Mouse (Mus musculus): ENCODE measurements around the gene Dnah8.

Dnah8 gene

DNA sequence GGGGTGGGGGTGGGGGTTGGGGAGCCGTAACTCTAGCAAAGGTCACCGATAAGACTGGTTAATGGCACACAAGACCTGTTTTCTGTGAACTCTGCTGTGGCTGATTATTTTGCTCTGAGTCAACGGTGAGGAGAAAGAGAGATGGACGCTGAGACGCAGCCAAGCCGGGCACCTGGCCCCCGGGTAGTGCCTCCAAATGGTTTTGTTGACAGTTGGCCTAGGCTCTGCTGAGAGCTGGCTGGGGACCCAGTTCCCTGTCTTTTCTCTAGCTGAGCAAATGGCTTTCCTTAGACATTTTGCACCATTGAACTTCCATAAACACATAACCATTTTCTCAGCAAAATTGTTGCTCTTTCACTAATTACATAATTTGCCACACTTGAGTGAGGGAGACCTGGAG, 253.3 kb downstream of the Dnah8 start:
- DNase-seq (ENCODE audit: low spot score in 2 of 2) = no peak

DNA sequence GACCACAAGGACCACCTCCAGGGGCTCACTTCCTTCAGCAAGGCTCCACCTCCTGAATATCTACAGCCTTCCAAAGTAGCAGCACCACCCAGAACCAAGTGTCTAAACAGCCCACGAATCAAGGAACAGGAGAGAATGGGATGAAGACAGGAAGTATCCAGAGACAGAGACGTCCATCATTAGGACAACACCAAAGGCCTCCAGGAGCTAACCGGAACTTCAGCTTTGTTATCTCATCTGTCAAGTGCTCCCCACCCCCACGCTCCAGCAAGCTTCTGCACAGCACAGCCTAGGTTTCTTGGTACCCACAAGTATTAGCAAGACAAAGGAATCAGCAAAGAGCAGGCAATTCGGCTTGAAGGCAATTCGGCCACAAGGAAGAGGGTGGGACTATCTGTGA, 254.5 kb downstream of the Dnah8 start:
- DNase-seq (ENCODE audit: low spot score in 2 of 2) = no peak

DNA sequence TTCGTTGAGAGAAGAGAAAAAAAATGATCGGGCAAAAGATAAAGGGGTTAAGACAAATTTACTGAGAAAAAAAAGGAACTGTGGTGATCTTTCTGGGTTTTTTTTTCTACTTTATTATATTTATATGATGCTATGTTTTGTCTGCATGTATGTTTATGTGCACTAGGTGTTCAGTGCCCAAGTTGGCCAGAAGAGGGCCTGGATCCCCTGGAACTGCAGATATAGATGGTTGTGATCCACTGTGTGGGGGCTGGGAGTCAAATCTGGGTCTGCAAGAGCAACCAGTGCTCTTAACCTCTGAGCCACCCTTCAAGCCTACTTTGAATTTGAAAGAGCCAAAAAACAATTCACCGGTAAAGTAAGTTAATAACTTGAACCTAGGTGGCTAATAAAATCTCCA, 256.2 kb downstream of the Dnah8 start:
- DNase-seq (ENCODE audit: low spot score in 2 of 2) = no peak

DNA sequence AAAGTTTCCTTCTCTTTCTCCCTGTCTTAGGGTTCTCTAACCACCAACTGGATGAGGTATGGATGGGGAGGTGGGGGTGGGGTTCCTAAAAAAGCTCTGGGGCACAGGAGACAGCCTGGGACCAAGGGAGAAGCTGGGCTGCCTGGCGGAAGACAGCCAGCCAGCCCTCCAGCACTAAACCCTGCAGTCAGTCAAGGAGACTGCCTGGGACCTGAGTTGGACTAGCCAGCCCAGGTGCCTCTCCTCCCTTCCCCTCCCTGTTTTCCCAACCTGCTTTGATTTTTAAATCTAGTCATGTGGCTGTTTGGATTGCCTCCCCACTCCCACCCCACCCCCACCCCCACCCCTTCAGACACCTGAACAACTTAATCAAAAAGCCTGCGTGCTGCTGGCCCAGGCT, 256.8 kb downstream of the Dnah8 start:
- no peak for DNase-seq (ENCODE audit: low spot score in 2 of 2)

DNA sequence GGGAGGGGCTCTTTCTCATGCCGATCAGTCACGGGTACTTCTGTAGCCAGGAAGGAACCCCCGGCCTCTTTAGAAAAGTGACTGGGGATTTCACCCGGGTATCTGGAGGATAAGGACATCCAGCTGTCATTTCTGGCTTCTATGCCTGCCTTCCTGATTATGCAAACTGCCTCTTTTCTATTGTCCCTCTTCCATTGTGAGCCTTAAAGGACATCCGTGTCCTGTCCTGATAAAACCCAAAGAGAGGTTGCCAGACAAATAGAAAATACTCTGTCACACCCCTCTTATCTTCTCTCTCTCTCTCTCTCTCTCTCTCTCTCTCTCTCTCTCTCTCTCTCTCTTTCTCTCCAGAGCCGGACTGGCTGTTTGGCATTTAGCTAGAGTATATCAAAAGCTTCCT, 258.1 kb downstream of the Dnah8 start:
- no peak for DNase-seq (ENCODE audit: low spot score in 2 of 2)

DNA sequence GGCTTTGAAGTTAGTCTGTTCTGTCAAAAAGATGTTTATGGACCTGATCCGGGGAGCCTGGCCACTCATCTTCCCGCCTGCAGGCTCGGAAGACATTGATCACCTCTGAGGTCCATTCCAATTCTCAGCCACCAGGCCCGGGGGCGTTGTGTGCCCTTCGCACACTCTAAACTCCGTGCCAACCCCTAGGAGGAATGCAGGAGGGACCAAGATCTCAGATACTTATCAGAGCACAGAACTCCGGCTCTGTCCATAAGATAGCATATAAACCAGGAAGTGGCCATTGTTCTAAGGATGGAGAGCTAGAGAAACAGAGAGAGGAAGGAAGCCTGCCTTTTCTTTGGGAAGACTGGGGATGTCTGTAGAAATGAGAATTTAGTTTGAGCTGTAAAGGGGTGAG, 259.4 kb downstream of the Dnah8 start:
- DNase-seq (ENCODE audit: low spot score in 2 of 2) = no peak

DNA sequence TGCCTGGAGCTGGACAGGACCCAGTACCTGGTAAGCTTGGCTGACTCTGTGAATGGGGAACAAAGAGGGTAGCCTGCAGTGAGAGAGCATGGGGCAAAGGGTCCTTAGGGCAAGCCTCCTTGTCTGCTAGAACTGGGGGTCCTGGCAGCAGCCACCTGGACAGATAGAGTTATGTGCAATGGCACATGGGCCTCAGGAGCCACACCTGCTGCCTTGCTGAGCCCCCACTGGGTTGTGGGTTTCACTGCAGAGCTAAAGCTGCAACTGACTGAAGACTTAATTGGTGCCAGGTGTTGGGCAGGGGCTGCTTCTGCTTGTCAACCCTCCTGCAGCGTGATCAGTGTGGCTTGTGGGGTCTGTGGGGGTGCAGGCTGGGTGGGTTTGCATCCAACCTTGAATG, 267.9 kb downstream of the Dnah8 start:
- no peak for DNase-seq (ENCODE audit: low spot score in 2 of 2)

DNA sequence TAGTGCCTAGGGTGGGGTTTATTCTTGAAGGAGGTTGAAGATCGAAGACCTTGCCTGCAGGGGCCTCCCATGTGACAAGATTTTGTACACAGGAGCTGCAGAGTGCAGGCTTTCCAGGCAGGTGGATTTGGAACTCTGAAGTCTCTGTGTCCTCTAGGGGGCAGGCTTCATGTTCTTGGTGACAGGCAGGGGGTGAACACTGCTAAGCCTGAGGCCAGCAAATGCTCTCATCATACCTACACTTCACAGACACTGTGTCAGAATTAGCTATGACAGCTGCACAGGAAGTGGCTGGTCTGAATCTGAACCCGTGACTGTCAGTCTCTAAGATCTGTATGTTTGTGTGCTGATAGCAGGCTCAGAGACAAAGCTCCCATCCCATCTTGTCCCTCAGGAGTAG, 268.6 kb downstream of the Dnah8 start:
- no peak for DNase-seq (ENCODE audit: low spot score in 2 of 2)

DNA sequence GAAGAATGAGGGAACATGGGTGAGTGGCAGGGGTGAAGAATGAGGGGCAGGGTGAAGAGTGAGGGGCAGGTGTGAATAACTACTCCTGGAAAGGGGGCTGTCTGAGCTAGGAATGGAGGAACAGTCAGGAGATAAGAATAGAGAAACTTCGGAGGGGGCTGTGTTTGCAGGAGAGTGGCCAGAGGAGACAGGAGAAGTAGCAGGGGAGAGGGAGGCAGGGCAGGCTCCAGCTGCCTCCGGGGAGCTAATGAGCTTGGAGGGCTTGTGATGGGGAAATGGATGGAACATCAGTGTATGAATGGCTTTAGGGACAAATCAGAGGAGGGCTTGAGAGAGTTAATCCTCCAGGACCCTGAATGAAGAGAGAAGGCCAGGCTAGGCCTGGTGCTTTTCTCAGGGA, 272.9 kb downstream of the Dnah8 start:
- no peak for DNase-seq (ENCODE audit: low spot score in 2 of 2)

DNA sequence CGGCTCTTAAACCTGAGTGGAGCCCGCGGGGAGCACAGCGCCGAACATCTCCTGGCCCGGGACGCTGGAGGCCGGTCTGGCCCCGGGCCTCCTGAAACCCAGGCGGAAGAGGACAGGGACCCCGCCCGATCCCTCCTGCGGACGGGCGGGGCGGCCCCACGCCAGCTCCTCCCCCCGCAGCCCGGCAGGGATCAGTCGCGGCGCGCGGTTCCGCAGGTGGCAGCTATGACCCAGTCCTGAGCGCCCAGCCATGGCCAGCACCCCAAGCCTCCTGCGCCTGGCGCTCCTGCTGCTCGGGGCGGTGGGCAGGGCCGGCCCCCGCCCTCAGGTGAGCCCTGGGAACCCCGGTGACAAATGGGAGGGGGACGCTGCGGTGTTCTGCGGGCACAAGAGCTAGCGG, 277.5 kb downstream of the Dnah8 start, which contains the start of gene Glp1r:
Gene Glp1r (plus strand): TSS at position 191 of the 400 bp plus-strand sequence.
- no peak for DNase-seq (ENCODE audit: low spot score in 2 of 2)

DNA sequence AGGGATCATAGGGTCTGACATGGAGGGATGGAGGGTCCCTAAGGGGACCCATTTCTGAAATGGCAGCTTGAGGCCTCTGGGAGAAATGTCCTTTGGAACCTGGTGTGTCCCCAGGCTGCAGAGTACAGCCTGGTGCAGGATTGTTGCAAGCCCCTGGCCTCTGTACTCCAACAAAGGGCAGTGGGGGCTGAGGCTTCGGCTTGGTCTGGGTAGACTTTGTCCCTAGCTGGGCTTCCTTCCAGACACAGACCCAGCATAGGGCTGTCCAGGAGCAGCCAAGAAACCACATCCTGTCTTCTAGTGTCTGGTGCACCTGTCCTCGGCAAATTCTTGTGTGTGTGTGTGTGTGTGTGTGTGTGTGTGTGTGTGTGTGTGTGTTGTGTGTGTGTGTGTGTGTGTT, 279.9 kb downstream of the Dnah8 start:
- no peak for DNase-seq (ENCODE audit: low spot score in 2 of 2)

DNA sequence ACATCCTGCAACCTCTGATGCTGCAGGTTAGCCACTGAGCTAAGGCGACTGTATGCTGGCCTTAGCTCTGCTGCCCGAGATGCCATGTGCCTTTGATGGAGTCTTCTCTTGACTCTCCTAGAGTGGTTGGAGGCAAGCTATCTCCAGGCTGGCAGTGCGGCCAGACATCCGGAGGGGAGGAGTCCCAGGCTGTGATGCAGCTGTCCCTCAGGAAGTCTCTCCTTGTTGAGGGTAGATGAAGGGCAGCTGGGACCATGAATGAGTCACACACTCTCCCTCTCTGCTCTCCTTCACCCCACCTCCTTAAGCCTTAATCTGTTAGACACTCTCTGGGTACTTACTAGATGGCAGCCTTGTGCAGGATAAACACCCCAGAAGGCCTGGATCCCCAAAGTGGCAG, 283.4 kb downstream of the Dnah8 start:
- DNase-seq (ENCODE audit: low spot score in 2 of 2) = no peak

DNA sequence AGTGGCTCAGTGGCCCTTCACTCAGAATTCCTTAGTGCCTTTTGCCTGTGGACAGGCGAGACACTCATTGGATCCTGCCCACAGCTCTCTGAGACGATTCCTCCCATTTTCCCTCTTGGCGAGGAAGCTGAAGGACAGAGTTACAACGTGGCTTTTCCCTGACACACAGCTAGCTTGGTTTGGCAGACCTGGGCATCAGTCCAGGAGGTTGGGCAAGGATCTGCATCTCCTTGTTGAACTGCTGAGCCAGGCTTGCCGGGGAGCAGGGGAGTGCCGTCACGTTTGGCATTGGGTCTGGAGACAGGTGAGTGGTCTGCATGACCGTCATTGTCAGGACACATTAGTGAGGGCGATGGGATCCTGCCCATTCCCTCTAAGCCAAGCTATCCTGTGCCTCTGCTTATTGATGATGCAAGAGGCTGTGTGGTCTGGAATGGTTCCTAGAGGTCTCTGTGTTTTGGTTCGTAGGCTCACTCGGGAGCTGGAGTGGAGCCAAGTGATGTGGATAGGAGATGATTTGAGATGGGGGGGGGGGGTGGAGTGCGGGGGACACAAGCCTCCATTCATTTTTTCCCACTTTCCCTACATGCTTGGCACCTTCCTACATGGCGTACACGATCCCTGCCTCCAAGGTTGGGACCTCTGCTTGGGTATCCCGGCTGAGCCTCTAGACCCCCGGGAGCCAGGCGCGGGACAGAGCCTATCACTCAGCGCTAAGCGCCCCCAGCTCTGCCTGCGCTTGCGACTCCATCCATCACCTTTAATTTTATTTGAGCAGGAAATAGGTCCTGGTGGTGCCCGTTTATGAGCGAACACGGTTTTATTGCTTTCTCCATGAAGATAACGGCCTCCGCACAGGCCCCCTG, 286.9 kb downstream of the Dnah8 start:
- no peak for DNase-seq (ENCODE audit: low spot score in 2 of 2)

DNA sequence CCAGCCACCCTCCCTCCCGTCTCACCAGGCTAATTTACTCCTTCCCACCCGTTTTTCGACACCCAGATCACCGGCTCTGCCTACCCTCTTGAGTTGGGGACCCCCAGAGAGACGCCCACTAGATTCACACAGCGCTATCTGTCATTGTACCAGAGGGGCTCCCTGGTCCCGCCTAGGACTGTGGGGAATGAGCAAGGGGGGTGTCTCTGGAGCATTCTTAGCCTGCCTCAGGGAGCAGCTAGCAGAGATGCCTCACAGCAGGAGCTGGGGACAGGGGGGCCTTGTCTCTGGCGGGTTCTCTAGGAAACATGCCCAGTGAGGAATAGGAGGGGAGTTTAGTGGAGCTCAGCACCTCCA, 287.6 kb downstream of the Dnah8 start:
- DNase-seq (ENCODE audit: low spot score in 2 of 2) = no peak

DNA sequence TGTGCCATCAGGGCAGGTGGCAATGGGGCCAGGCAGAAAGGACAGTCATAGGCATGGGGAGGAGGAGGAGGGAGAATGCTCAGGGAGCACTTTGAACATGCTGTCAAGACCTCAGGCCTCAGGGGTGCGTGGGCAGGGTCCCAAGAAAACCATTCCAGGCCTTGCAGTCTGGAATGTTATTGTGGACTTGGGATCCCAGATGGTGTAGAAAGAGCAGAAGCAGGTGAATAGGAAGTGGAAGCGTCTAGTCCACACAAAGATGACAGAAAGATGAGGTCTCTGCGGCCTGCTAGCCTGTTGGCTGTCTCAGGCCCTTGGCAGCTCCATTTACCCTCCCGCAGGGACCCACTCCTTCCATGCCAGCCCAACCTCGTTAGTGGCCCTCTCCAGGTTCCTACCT, 288.4 kb downstream of the Dnah8 start:
- no peak for DNase-seq (ENCODE audit: low spot score in 2 of 2)

DNA sequence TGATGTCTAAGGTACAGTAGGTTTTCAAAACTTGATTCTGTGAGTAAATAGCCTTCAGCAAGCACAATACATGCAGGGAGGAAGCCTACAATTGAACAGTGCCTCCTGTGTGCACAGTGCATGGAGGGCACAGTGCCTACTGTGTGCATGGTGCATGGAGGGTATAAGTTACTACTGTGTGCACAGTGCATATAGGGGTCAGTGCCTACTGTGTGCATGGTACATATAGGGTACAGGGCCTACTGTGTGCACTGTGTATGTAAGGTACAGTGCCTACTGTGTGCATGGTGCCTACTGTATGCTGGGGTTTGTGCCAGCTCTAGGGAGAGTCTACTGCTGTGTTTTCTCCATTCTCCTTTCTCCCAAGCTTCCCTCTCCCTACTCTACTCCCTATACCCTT, 290.1 kb downstream of the Dnah8 start:
- no peak for DNase-seq (ENCODE audit: low spot score in 2 of 2)

DNA sequence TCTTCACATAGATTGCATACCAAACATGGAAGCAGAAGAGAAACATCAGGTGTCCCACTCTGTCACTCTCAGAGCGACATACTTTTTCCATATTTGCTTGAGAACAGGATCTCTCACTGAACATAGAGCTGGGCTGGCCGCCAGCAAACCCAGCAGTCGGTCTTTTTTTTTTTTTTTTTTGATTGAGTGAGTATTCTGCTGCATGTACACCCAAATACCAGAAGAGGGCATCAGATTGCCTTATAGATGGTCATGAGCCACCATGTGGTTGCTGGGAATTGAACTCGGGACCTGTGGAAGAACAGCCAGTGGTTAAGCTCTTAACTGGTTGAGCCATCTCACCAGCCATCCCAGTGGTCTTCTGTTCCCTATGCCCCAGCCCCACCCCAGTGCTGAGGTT, 299.4 kb downstream of the Dnah8 start:
- DNase-seq (ENCODE audit: low spot score in 2 of 2) = no peak

Measured in natural killer cell, adult 2 months (primary cell).